Mouse (Mus musculus): ENCODE measurements around the gene Hectd4. TPM values are rescaled to one million over a fixed set of nuclear protein-coding genes. Genes with fewer than 3 reads are reported as not detected.

Hectd4 gene
- total and polyA plus RNA-seq, 3 experiments = 2.1 to 7.8 (median 6.0) TPM

- dilution Hi-C loops (cut with MboI; ENCODE audit: extremely low pct_ligation_motif_present, extremely low pct_unique_long_range_greater_than_20kb, low sequenced_read_pairs) (no loop called here), in situ Hi-C loops (cut with MboI; ENCODE audit: low pct_ligation_motif_present, low pct_unique_long_range_greater_than_20kb, low sequenced_read_pairs) (no loop called here)
- H3K4me2 ChIP-seq (ENCODE audit: insufficient read depth, low read depth, poor library complexity, severe bottlenecking) = peak overlapping the region; percentile 82
- DNase-seq (ENCODE audit: extremely low read depth) = no peak
- H3K36me3 ChIP-seq (replicated peaks in 1 of 2; ENCODE audit: control insufficient read depth in 1 of 2, insufficient read depth in 1 of 2, low read length in 1 of 2) = peaks cover 0 to 9% of the 10 kb centered on the region in 2 experiments
- TF ChIP-seq SIN3A (IDR thresholded peaks at IDR 0.05; ENCODE audit: low read length) (0 out of 2 replicates have a peak, but pooled peaks have one; percentile 0), TCF12 (IDR thresholded peaks at IDR 0.05; ENCODE audit: low read depth, low read length) (no peak)
- peaks cover 51% of the 10 kb centered on the region for H3K79me2 ChIP-seq (replicated peaks; ENCODE audit: control insufficient read depth, extremely low read depth, insufficient read depth, poor library complexity, severe bottlenecking)
- H3K9ac ChIP-seq (ENCODE audit: insufficient read depth, low read depth) = peak overlapping the region; percentile 85
- H3K27ac ChIP-seq (ENCODE audit: insufficient read depth, low read depth) = peak overlapping the region; percentile 23; the same call in 1 of the 2 replicates
- peak overlapping the region; percentile 84 to 92 (median 86) for H3K4me3 ChIP-seq (replicated peaks in 1 of 3; ENCODE audit: low read depth in 2 of 3, low read length in 2 of 3, poor library complexity in 1 of 3)
- no peaks in the 10 kb centered on the region for H3K27me3 ChIP-seq (replicated peaks)
- peaks cover 21 to 51% of the 10 kb centered on the region in 2 experiments for H3K4me1 ChIP-seq (ENCODE audit: control insufficient read depth in 1 of 2, insufficient read depth in 2 of 2)
- H3K9me3 ChIP-seq (replicated peaks; ENCODE audit: low read length) = no peaks in the 10 kb centered on the region
These were observed 29.7 kb upstream of the Hectd4 start for GRCm38 (mm10) chr5:121190210-121190835.

- H3K79me2 ChIP-seq (replicated peaks; ENCODE audit: control insufficient read depth, extremely low read depth, insufficient read depth, poor library complexity, severe bottlenecking) = peaks cover 44% of the 10 kb centered on the region
- H3K9me3 ChIP-seq (replicated peaks; ENCODE audit: low read length) = no peaks in the 10 kb centered on the region
- TF ChIP-seq KAT2A (IDR thresholded peaks at IDR 0.05; ENCODE audit: insufficient replicate concordance, low read length) (peak; percentile 69; the same call in 1 of the 2 replicates), RCOR1 (conservative IDR thresholded peaks at IDR 0.05; ENCODE audit: low read depth, low read length) (no peak), MEF2A (IDR thresholded peaks at IDR 0.05; ENCODE audit: borderline replicate concordance, low read depth, low read length) (no peak), JUN (IDR thresholded peaks at IDR 0.05; ENCODE audit: insufficient read depth, low read depth, low read length) (no peak), EP300 (IDR thresholded peaks at IDR 0.05; ENCODE audit: low read length) (no peak), BHLHE40 (IDR thresholded peaks at IDR 0.05; ENCODE audit: low read depth, low read length) (no peak), ZC3H11A (IDR thresholded peaks at IDR 0.05; ENCODE audit: low read depth, low read length) (no peak), HCFC1 (IDR thresholded peaks at IDR 0.05; ENCODE audit: low read depth, low read length) (peak; percentile 80), SMC3 (IDR thresholded peaks at IDR 0.05; ENCODE audit: low read depth, low read length) (no peak), MAX (IDR thresholded peaks at IDR 0.05; ENCODE audit: low read length) (peak; percentile 34; the same call in 1 of the 2 replicates), MAZ (IDR thresholded peaks at IDR 0.05; ENCODE audit: low read depth, low read length) (peak; percentile 96), ELF1 (IDR thresholded peaks at IDR 0.05; ENCODE audit: low read depth, low read length) (peak; percentile 93), RAD21 (IDR thresholded peaks at IDR 0.05; ENCODE audit: low read depth, low read length) (no peak), MXI1 (IDR thresholded peaks at IDR 0.05; ENCODE audit: low read depth, low read length) (peak; percentile 62), TBP (conservative IDR thresholded peaks at IDR 0.05; ENCODE audit: low read depth, low read length) (peak; percentile 56; the same call in 1 of the 2 replicates), TCF12 (IDR thresholded peaks at IDR 0.05; ENCODE audit: low read depth, low read length) (peak; percentile 74), IRF4 (IDR thresholded peaks at IDR 0.05; ENCODE audit: low read depth, low read length) (peak; percentile 21; the same call in 1 of the 2 replicates), POLR2A (IDR thresholded peaks at IDR 0.05; ENCODE audit: low read depth, low read length) (peak; percentile 97), GABPA (IDR thresholded peaks at IDR 0.05; ENCODE audit: insufficient replicate concordance, low read depth, low read length) (no peak; the same call in 1 of the 2 replicates), MAFK (IDR thresholded peaks at IDR 0.05; ENCODE audit: insufficient replicate concordance, low read length) (no peak), POLR2AphosphoS2 (IDR thresholded peaks at IDR 0.05; ENCODE audit: low read depth, low read length) (peak; percentile 78; the same call in 1 of the 2 replicates), CHD2 (IDR thresholded peaks at IDR 0.05; ENCODE audit: low read length) (no peak), USF2 (conservative IDR thresholded peaks at IDR 0.05; ENCODE audit: low read depth, low read length) (no peak), NRF1 (IDR thresholded peaks at IDR 0.05; ENCODE audit: low read depth, low read length) (peak; percentile 65), ZNF384 (IDR thresholded peaks at IDR 0.05; ENCODE audit: low read depth, low read length) (no peak), CHD1 (IDR thresholded peaks at IDR 0.05; ENCODE audit: low read depth, low read length) (no peak), UBTF (IDR thresholded peaks at IDR 0.05; ENCODE audit: low read depth, low read length) (peak; percentile 73), E2F4 (IDR thresholded peaks at IDR 0.05; ENCODE audit: insufficient replicate concordance, low read depth, low read length) (no peak), SIN3A (IDR thresholded peaks at IDR 0.05; ENCODE audit: low read length) (peak; percentile 87)
These were observed 29.0 kb upstream of the Hectd4 start, which contains the start of gene Ptpn11 for GRCm38 (mm10) chr5:121190836-121191583. Gene Ptpn11 (minus strand): TSS chr5:121191397.

More at GRCm38 (mm10) chr5:121190836-121191583, 29.0 kb upstream of the Hectd4 start, which contains the start of gene Ptpn11:
- peak within 1 kb of the TSS; percentile 85 for H3K9ac ChIP-seq (ENCODE audit: insufficient read depth, low read depth)
- peaks cover 21 to 44% of the 10 kb centered on the region in 2 experiments for H3K4me1 ChIP-seq (ENCODE audit: control insufficient read depth in 1 of 2, insufficient read depth in 2 of 2)
- dilution Hi-C loops (cut with MboI; ENCODE audit: extremely low pct_ligation_motif_present, extremely low pct_unique_long_range_greater_than_20kb, low sequenced_read_pairs) = no loop called here
- peak; percentile 74 for DNase-seq (ENCODE audit: extremely low read depth)
- in situ Hi-C loops (cut with MboI; ENCODE audit: low pct_ligation_motif_present, low pct_unique_long_range_greater_than_20kb, low sequenced_read_pairs) = no loop called here
- H3K27ac ChIP-seq (ENCODE audit: insufficient read depth, low read depth) = peak within 1 kb of the TSS; percentile 53
- H3K36me3 ChIP-seq (replicated peaks in 1 of 2; ENCODE audit: control insufficient read depth in 1 of 2, insufficient read depth in 1 of 2, low read length in 1 of 2) = peaks cover 0 to 5% of the 10 kb centered on the region in 2 experiments
- H3K4me2 ChIP-seq (ENCODE audit: insufficient read depth, low read depth, poor library complexity, severe bottlenecking) = peak within 1 kb of the TSS; percentile 86
- peak within 1 kb of the TSS; percentile 84 to 92 (median 86) for H3K4me3 ChIP-seq (replicated peaks in 1 of 3; ENCODE audit: low read depth in 2 of 3, low read length in 2 of 3, poor library complexity in 1 of 3)
- H3K27me3 ChIP-seq (replicated peaks) = no peaks in the 10 kb centered on the region
